Mouse (Mus musculus): ENCODE measurements around the gene Bzw2.
A peak's percentile ranks its signal among the peaks of the same experiment; 100 is the strongest.

Bzw2 gene

GRCm38 (mm10) chr12:36157638-36158308 is at the start of gene Bzw2:
TSS of gene Bzw2 (minus strand) at chr12:36158080.
- peak; percentile 98 for DNase-seq

GRCm38 (mm10) chr12:36207072-36207799 is 49.4 kb upstream of the Bzw2 start:
- DNase-seq = peak; percentile 98

- DNase-seq = peak; percentile 40
Measured at GRCm38 (mm10) chr12:36205579-36206119, 47.8 kb upstream of the Bzw2 start.

GRCm38 (mm10) chr12:36194976-36195375 is 37.1 kb upstream of the Bzw2 start:
- peak; percentile 85 for DNase-seq

- DNase-seq = peak; percentile 35
Measured at GRCm38 (mm10) chr12:36190343-36190742, 32.5 kb upstream of the Bzw2 start.

- peak; percentile 23 for DNase-seq
Measured at GRCm38 (mm10) chr12:36189610-36190009, 31.7 kb upstream of the Bzw2 start.

GRCm38 (mm10) chr12:36187081-36187480 is 29.2 kb upstream of the Bzw2 start:
- DNase-seq = peak; percentile 79

GRCm38 (mm10) chr12:36182570-36182969 is 24.7 kb upstream of the Bzw2 start:
- peak; percentile 99 for DNase-seq

GRCm38 (mm10) chr12:36177227-36177626 is 19.3 kb upstream of the Bzw2 start:
- peak; percentile 71 for DNase-seq

- DNase-seq = no peak
Measured at GRCm38 (mm10) chr12:36165299-36165698, 7.4 kb upstream of the Bzw2 start.

GRCm38 (mm10) chr12:36164126-36164791 is 6.4 kb upstream of the Bzw2 start:
- DNase-seq = peak; percentile 76

- no peak for DNase-seq
Measured at GRCm38 (mm10) chr12:36157304-36157637, 609 bp downstream of the Bzw2 start.

- peak; percentile 99 for DNase-seq
Measured at GRCm38 (mm10) chr12:36156637-36157303, 1.1 kb downstream of the Bzw2 start, which contains the start of gene Ankmy2. TSS of gene Ankmy2 (plus strand) at chr12:36157114.

- no peak for DNase-seq
Measured at GRCm38 (mm10) chr12:36156101-36156636, 1.7 kb downstream of the Bzw2 start.

GRCm38 (mm10) chr12:36155141-36155641 is 2.7 kb downstream of the Bzw2 start:
- DNase-seq = peak; percentile 91

- peak; percentile 52 for DNase-seq
Measured at GRCm38 (mm10) chr12:36150737-36151136, 7.1 kb downstream of the Bzw2 start.

GRCm38 (mm10) chr12:36150265-36150664 is 7.6 kb downstream of the Bzw2 start:
- peak; percentile 89 for DNase-seq

GRCm38 (mm10) chr12:36146230-36147011 is 11.5 kb downstream of the Bzw2 start:
- no peak for DNase-seq

- no peak for DNase-seq
Measured at GRCm38 (mm10) chr12:36140401-36140800, 17.5 kb downstream of the Bzw2 start.

GRCm38 (mm10) chr12:36137192-36137591 is 20.7 kb downstream of the Bzw2 start:
- peak; percentile 91 for DNase-seq

GRCm38 (mm10) chr12:36136285-36136684 is 21.6 kb downstream of the Bzw2 start:
- DNase-seq = no peak

GRCm38 (mm10) chr12:36135409-36135808 is 22.5 kb downstream of the Bzw2 start:
- no peak for DNase-seq

Measured in heart, adult 11 months (tissue).